In genomic region chr11:98408872-98409271, GRCm38 (mm10) we compare ENCODE assay signal across 9 mouse cellular contexts. TPM values are rescaled to one million over a fixed set of nuclear protein-coding genes. Genes with fewer than 3 reads are reported as not detected.
DNase-seq lines count a peak whose midpoint lies in the region; ATAC-seq lines count a peak whose summit lies in the region.
"Had no signal": no experiment of that assay in that cellular context is flagged by ENCODE, and none has a peak within 500 bp of the region (broad histone marks: within the 10 kb centered on the region; RNA-seq: fewer than 3 reads in every experiment).

No protein-coding gene starts in this region.

- no peaks in the 10 kb centered on the region for H3K27me3 ChIP-seq in heart, embryonic 15.5 days
- H3K27me3 ChIP-seq in embryonic facial prominence, embryonic 14.5 days (replicated peaks; ENCODE audit: control insufficient read depth, insufficient read depth, low read length): no peaks in the 10 kb centered on the region
- H3K27me3 ChIP-seq in liver, embryonic 13.5 days: peaks cover 50% of the 10 kb centered on the region

- H3K4me1 ChIP-seq in heart, embryonic 15.5 days (replicated peaks): peaks cover 28% of the 10 kb centered on the region
- H3K4me1 ChIP-seq in embryonic facial prominence, embryonic 14.5 days (ENCODE audit: control insufficient read depth, insufficient read depth, low read length): peaks cover 18% of the 10 kb centered on the region
- peaks cover 10% of the 10 kb centered on the region; the same call in 1 of the 2 replicates for H3K4me1 ChIP-seq in liver, embryonic 13.5 days (replicated peaks)

- no peaks in the 10 kb centered on the region for H3K9me3 ChIP-seq in heart, embryonic 15.5 days (replicated peaks)
- no peaks in the 10 kb centered on the region for H3K9me3 ChIP-seq in embryonic facial prominence, embryonic 14.5 days (ENCODE audit: control insufficient read depth, low read length)
- no peaks in the 10 kb centered on the region for H3K9me3 ChIP-seq in liver, embryonic 13.5 days (replicated peaks)

- H3K36me3 ChIP-seq in heart, embryonic 15.5 days: no peaks in the 10 kb centered on the region
- H3K36me3 ChIP-seq in embryonic facial prominence, embryonic 14.5 days (ENCODE audit: control insufficient read depth, insufficient read depth, low read length): no peaks in the 10 kb centered on the region
- no peaks in the 10 kb centered on the region for H3K36me3 ChIP-seq in liver, embryonic 13.5 days

- H3K4me2 ChIP-seq in heart, embryonic 15.5 days: peak overlapping the region; percentile 47
- H3K4me2 ChIP-seq in embryonic facial prominence, embryonic 14.5 days (ENCODE audit: low read depth, low read length): peak overlapping the region; percentile 35
- no peak overlapping the region for H3K4me2 ChIP-seq in liver, embryonic 13.5 days

- H3K27ac ChIP-seq in heart, embryonic 15.5 days: peak overlapping the region; percentile 63
- H3K27ac ChIP-seq in embryonic facial prominence, embryonic 14.5 days (replicated peaks; ENCODE audit: low read depth, low read length): peak overlapping the region; percentile 71
- no peak overlapping the region for H3K27ac ChIP-seq in liver, embryonic 13.5 days

- DNase-seq in heart, postnatal 36 days: no peak
- DNase-seq in embryonic facial prominence, embryonic 14.5 days (ENCODE audit: low spot score): no peak
- DNase-seq in kidney, adult 18-20 months: peak; percentile 86
- DNase-seq in liver, embryonic 13.5 days: no peak
- no peak for DNase-seq in layer of hippocampus, adult 11-12 months (ENCODE audit: low spot score)
- no peak for DNase-seq in layer of hippocampus, adult 18-20 months (ENCODE audit: low spot score in 2 of 2)
- no peak for DNase-seq in testis, postnatal 10 days (ENCODE audit: low spot score)
- DNase-seq: cerebellum, adult 9-11 months had no signal

- intact Hi-C loops in heart, postnatal 36 days (cut with DNase I): no loop called here

- no peak overlapping the region for H3K4me3 ChIP-seq in heart, embryonic 15.5 days
- peak overlapping the region; percentile 18 for H3K4me3 ChIP-seq in embryonic facial prominence, embryonic 14.5 days (ENCODE audit: low read depth, low read length)
- no peak overlapping the region for H3K4me3 ChIP-seq in liver, embryonic 13.5 days (replicated peaks)

- WGBS in heart, embryonic 15.5 days: 60% methylated on average over 8 of the region's 8 CpGs
- WGBS in embryonic facial prominence, embryonic 14.5 days: 48% methylated on average over 8 of the region's 8 CpGs
- WGBS in liver, embryonic 13.5 days (ENCODE audit: insufficient replicate concordance): 51% methylated on average over 8 of the region's 8 CpGs

- peak overlapping the region; percentile 21; the same call in 1 of the 2 replicates for H3K9ac ChIP-seq in heart, embryonic 15.5 days
- peak overlapping the region; percentile 48 for H3K9ac ChIP-seq in embryonic facial prominence, embryonic 14.5 days (ENCODE audit: low read depth, low read length)
- H3K9ac ChIP-seq in liver, embryonic 13.5 days: no peak overlapping the region

- ATAC-seq in heart, embryonic 15.5 days (replicated peaks; ENCODE audit: insufficient number of reproducible peaks, insufficient read depth, low FRiP score, low read depth): no peak
- ATAC-seq in embryonic facial prominence, embryonic 14.5 days (ENCODE audit: low read depth): no peak
- peak; percentile 15; the same call in 1 of the 2 replicates for ATAC-seq in liver, embryonic 13.5 days (ENCODE audit: low read depth)

RNA-seq across cellular contexts. Expression of gene Erbb2, which starts 3.4 kb away (rescaled TPM):
- 36.1 and 44.2 TPM in 2 replicates for polyA plus RNA-seq in heart, embryonic 15.5 days (2015; fragmentation: Nextera tagmentation; extraction: Ambion mirVana)
- 10 to 100 TPM in 1 of 2 experiments, 1 to 10 TPM in 1; 7.2 to 10.6 TPM for total RNA-seq in heart, postnatal 36 days (2021)
- polyA plus RNA-seq in embryonic facial prominence, embryonic 14.5 days (2014; fragmentation: Nextera tagmentation; extraction: Ambion mirVana): 48.3 and 54.8 TPM in 2 replicates
- 2.2 and 2.6 TPM in 2 replicates for polyA plus RNA-seq in liver, embryonic 13.5 days (2015; fragmentation: Nextera tagmentation; extraction: Ambion mirVana)
- total RNA-seq in layer of hippocampus, adult 18-20 months (2021): 1 to 10 TPM; 1.4 to 1.9 TPM

RNA-seq across cellular contexts. Expression of gene Pgap3, which starts 8.6 kb away (rescaled TPM):
- polyA plus RNA-seq in heart, embryonic 15.5 days (2015; fragmentation: Nextera tagmentation; extraction: Ambion mirVana): 17.0 and 19.3 TPM in 2 replicates
- total RNA-seq in heart, postnatal 36 days (2021): 1 to 10 TPM; 8.5 to 9.2 TPM
- 9.3 and 10.5 TPM in 2 replicates for polyA plus RNA-seq in embryonic facial prominence, embryonic 14.5 days (2014; fragmentation: Nextera tagmentation; extraction: Ambion mirVana)
- polyA plus RNA-seq in liver, embryonic 13.5 days (2015; fragmentation: Nextera tagmentation; extraction: Ambion mirVana): 3.1 and 3.8 TPM in 2 replicates
- 1 to 10 TPM; 8.7 to 9.1 TPM for total RNA-seq in layer of hippocampus, adult 18-20 months (2021)

RNA-seq across cellular contexts. Expression of gene Pnmt, which starts 22.6 kb away (rescaled TPM):
- 0.52 and 0.57 TPM in 2 replicates for polyA plus RNA-seq in heart, embryonic 15.5 days (2015; fragmentation: Nextera tagmentation; extraction: Ambion mirVana)
- 1 to 10 TPM in 1 of 2 experiments, under 1 TPM in 1; 0.76 to 1.6 TPM for total RNA-seq in heart, postnatal 36 days (2021)
- polyA plus RNA-seq in embryonic facial prominence, embryonic 14.5 days (2014; fragmentation: Nextera tagmentation; extraction: Ambion mirVana): 0.49 and 0.59 TPM in 2 replicates
- polyA plus RNA-seq in liver, embryonic 13.5 days (2015; fragmentation: Nextera tagmentation; extraction: Ambion mirVana): not detected in 2 replicates
- under 1 TPM in 1 of 2 experiments, not detected in 1; 0.37 TPM for total RNA-seq in layer of hippocampus, adult 18-20 months (2021)

RNA-seq across cellular contexts. Expression of gene Tcap, which starts 25.3 kb away (rescaled TPM):
- polyA plus RNA-seq in heart, embryonic 15.5 days (2015; fragmentation: Nextera tagmentation; extraction: Ambion mirVana): 154 and 158 TPM in 2 replicates
- 1,000 to 10,000 TPM; 1,783 to 3,188 TPM for total RNA-seq in heart, postnatal 36 days (2021)
- 22.8 and 27.7 TPM in 2 replicates for polyA plus RNA-seq in embryonic facial prominence, embryonic 14.5 days (2014; fragmentation: Nextera tagmentation; extraction: Ambion mirVana)
- polyA plus RNA-seq in liver, embryonic 13.5 days (2015; fragmentation: Nextera tagmentation; extraction: Ambion mirVana): 0.15 and 0.59 TPM in 2 replicates
- total RNA-seq in layer of hippocampus, adult 18-20 months (2021): under 1 TPM; 0.92 to 0.96 TPM

RNA-seq across cellular contexts. Expression of gene Mien1, which starts 29.9 kb away (rescaled TPM):
- 98.8 and 108 TPM in 2 replicates for polyA plus RNA-seq in heart, embryonic 15.5 days (2015; fragmentation: Nextera tagmentation; extraction: Ambion mirVana)
- 10 to 100 TPM; 53.0 to 66.2 TPM for total RNA-seq in heart, postnatal 36 days (2021)
- 92.4 and 102 TPM in 2 replicates for polyA plus RNA-seq in embryonic facial prominence, embryonic 14.5 days (2014; fragmentation: Nextera tagmentation; extraction: Ambion mirVana)
- 66.8 and 72.0 TPM in 2 replicates for polyA plus RNA-seq in liver, embryonic 13.5 days (2015; fragmentation: Nextera tagmentation; extraction: Ambion mirVana)
- total RNA-seq in layer of hippocampus, adult 18-20 months (2021): 10 to 100 TPM; 83.0 to 95.4 TPM

Comparison
In these comparisons a context has a peak if more than half of its experiments do, and no peak if none do; other contexts are left out.
1. RNA of gene Erbb2, which starts 3.4 kb away (polyA plus RNA-seq): 48.3 to 54.8 TPM in embryonic facial prominence, embryonic 14.5 days and 36.1 to 44.2 TPM in heart, embryonic 15.5 days; 2.2 to 2.6 TPM in liver, embryonic 13.5 days; every median in the first group is over 10 times any median in the second.